Mouse (Mus musculus) stomach, embryonic 14.5 days (tissue): ENCODE results near the gene Trim27. TPM values are rescaled to one million over a fixed set of nuclear protein-coding genes. Genes with fewer than 3 reads are reported as not detected.

ENCODE experiments used
- ATAC-seq: fragments of 200-750 bp; cut with Nextera tagmentation; 2 replicates; pipeline ENCODE4 v1.8.0; 2017; ENCODE audit warnings: low read depth, moderate TSS enrichment; ENCODE audit not compliant: insufficient number of reproducible peaks, insufficient read depth, low FRiP score
- H3K27ac ChIP-seq: fragments of 300-500 bp; sonication (generic); 2 replicates; pipeline ENCODE4 v1.5.1; 2014; ENCODE audit warnings: mild to moderate bottlenecking, low read length, moderate library complexity, mixed read lengths
- H3K27me3 ChIP-seq: fragments of 300-500 bp; sonication (generic); 2 replicates; pipeline ENCODE4 v1.6.1; 2014; ENCODE audit warnings: low read length, control low read depth, mixed read lengths; ENCODE audit not compliant: control insufficient read depth, insufficient read depth
- H3K36me3 ChIP-seq: fragments of 300-500 bp; sonication (generic); 2 replicates; pipeline ENCODE4 v1.6.1; 2014; ENCODE audit warnings: mild to moderate bottlenecking, control low read depth, low read length, moderate library complexity, mixed read lengths; ENCODE audit not compliant: control insufficient read depth, insufficient read depth
- H3K4me1 ChIP-seq: fragments of 300-500 bp; sonication (generic); 2 replicates; pipeline ENCODE4 v1.6.1; 2014; ENCODE audit warnings: low read length, control low read depth, mixed read lengths; ENCODE audit not compliant: control insufficient read depth, insufficient read depth
- H3K4me2 ChIP-seq: fragments of 300-500 bp; sonication (generic); replicated peaks from 2 replicates; pipeline ENCODE4 v1.6.1; 2014; ENCODE audit warnings: low read depth, low read length, control low read depth
- H3K4me3 ChIP-seq: fragments of 300-500 bp; sonication (generic); 2 replicates; pipeline ENCODE4 v1.5.1; 2014; ENCODE audit warnings: low read depth, low read length, control low read depth
- H3K9ac ChIP-seq: fragments of 300-500 bp; sonication (generic); replicated peaks from 2 replicates; pipeline ENCODE4 v1.6.1; 2014; ENCODE audit warnings: low read depth, mild to moderate bottlenecking, control low read depth, low read length, moderate library complexity, mixed read lengths
- H3K9me3 ChIP-seq: fragments of 300-500 bp; sonication (generic); 2 replicates; pipeline ENCODE4 v1.6.1; 2016; ENCODE audit warnings: low read depth, low read length, control low read depth; ENCODE audit not compliant: control insufficient read depth
- WGBS: fragments of 180-500 bp; shearing (Covaris S2); extraction: QIAGEN DNeasy Blood & Tissue Kit; methylation state at CpG from one replicate; pipeline ENCODE4 v1.1.7; 2014; 5-methylcytosine and 5-hydroxymethylcytosine counted together
- polyA plus RNA-seq: library from polyadenylated mRNA; unstranded; fragments of >200 nt; fragmentation: Nextera tagmentation; extraction: Ambion mirVana; gene quantifications from 2 replicates; pipeline ENCODE4 v1.2.1, GENCODE M21; 2014

Trim27 gene
- polyA plus RNA-seq, 1 experiment from 2014 or later = 123 TPM

GRCm38 (mm10) chr13:21237161-21237560 lies 57.9 kb downstream of the Trim27 start:
- H3K36me3 ChIP-seq = no peaks in the 10 kb centered on the region
- no peaks in the 10 kb centered on the region for H3K9me3 ChIP-seq
- ATAC-seq = no peak
- WGBS = 73% methylated on average over 6 of the region's 6 CpGs
- no peak overlapping the region for H3K4me2 ChIP-seq
- no peak overlapping the region for H3K9ac ChIP-seq
- no peak overlapping the region for H3K27ac ChIP-seq
- H3K4me3 ChIP-seq = no peak overlapping the region
- no peaks in the 10 kb centered on the region for H3K4me1 ChIP-seq
- no peaks in the 10 kb centered on the region for H3K27me3 ChIP-seq

DNA sequence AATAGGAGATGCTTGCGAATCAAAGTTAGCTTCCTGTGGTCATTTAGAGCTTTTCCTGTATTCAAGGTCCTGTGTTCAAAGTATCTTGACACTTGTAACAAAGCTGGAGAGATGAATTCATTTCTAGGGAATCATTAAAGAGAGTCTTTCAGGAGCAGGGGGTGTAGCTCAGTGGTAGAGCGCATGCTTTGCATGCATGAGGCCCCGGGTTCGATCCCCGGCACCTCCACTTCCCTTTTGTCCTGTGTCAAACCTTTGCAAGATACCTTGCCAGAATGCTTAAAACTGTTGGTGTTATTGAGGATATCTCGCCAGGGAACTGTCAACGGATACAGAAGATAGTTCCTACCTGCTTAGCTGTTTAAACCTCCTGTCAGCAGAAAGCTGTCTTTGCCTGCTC lies 61.5 kb downstream of the Trim27 start:
- H3K27me3 ChIP-seq = no peaks in the 10 kb centered on the region
- no peak overlapping the region for H3K9ac ChIP-seq
- no peaks in the 10 kb centered on the region for H3K4me1 ChIP-seq
- no peak overlapping the region for H3K4me2 ChIP-seq
- 16% methylated on average over 7 of the region's 7 CpGs for WGBS
- H3K4me3 ChIP-seq = no peak overlapping the region
- no peaks in the 10 kb centered on the region for H3K9me3 ChIP-seq
- ATAC-seq = no peak
- H3K27ac ChIP-seq = no peak overlapping the region
- no peaks in the 10 kb centered on the region for H3K36me3 ChIP-seq

DNA sequence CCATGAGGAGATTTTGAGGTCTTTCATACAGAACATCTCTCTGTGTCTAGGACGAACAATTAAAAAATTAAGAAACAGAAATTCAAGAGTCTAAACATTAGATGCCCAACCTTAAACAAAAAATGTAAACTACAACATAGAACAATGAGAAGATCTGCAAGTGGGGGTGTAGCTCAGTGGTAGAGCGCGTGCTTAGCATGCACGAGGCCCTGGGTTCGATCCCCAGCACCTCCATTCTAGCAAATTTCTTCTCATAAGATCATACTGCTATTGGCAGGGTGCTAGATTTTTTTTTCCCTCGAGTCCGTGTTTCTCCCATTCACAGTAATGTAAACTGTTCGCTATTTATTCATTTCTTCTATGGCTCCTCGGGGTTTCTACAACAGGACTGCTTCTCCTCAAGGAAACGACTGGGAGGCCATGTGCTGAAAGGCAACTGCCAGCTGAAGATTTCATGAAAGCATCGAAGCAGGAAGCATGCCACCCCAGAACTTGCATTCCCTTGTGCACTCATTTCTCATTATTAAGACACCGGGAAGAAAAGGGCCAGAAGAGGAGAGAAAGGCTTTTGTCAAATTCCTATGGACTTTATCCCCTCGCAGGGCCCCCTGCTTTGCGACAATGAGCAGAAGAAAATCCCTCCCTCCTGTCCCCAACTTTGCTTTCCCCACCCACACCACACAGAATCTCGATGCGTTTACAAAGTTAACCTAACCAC lies 63.3 kb downstream of the Trim27 start:
- Histone ChIP-seq H3K27me3 (no peaks in the 10 kb centered on the region), H3K4me3 (peak overlapping the region; percentile 21), H3K36me3 (no peaks in the 10 kb centered on the region), H3K4me2 (peak overlapping the region; percentile 43), H3K27ac (no peak overlapping the region), H3K9ac (no peak overlapping the region), H3K4me1 (no peaks in the 10 kb centered on the region), H3K9me3 (no peaks in the 10 kb centered on the region)
- ATAC-seq = no peak
- WGBS = 8% methylated on average over 16 of the region's 16 CpGs

GRCm38 (mm10) chr13:21243196-21243595 lies 64.0 kb downstream of the Trim27 start:
- H3K9ac ChIP-seq = no peak overlapping the region
- 14% methylated on average over 13 of the region's 13 CpGs for whole genome bisulfite sequencing
- no peaks in the 10 kb centered on the region for H3K27me3 ChIP-seq
- no peaks in the 10 kb centered on the region for H3K36me3 ChIP-seq
- no peak for ATAC-seq
- peak overlapping the region; percentile 43 for H3K4me2 ChIP-seq
- no peak overlapping the region for H3K27ac ChIP-seq
- no peaks in the 10 kb centered on the region for H3K9me3 ChIP-seq
- H3K4me3 ChIP-seq = peak overlapping the region; percentile 21
- no peaks in the 10 kb centered on the region for H3K4me1 ChIP-seq

GRCm38 (mm10) chr13:21244089-21244488 lies 64.8 kb downstream of the Trim27 start:
- Histone ChIP-seq H3K9me3 (no peaks in the 10 kb centered on the region), H3K36me3 (no peaks in the 10 kb centered on the region), H3K4me3 (no peak overlapping the region), H3K9ac (no peak overlapping the region), H3K27me3 (no peaks in the 10 kb centered on the region), H3K27ac (no peak overlapping the region), H3K4me2 (no peak overlapping the region), H3K4me1 (no peaks in the 10 kb centered on the region)
- 83% methylated on average over 5 of the region's 5 CpGs for WGBS
- no peak for ATAC-seq

Other genes with a start within 250 kb of the Trim27 start
- gene Olfr1370, start 104.5 kb upstream of the Trim27 start, polyA plus RNA-seq = not detected in 2 replicates
- not detected in 2 replicates for gene Olfr1369-ps1, start 68.0 kb upstream of the Trim27 start, polyA plus RNA-seq
- not detected in 2 replicates for gene Olfr263, start 49.8 kb upstream of the Trim27 start, polyA plus RNA-seq
- not detected in 2 replicates for gene Olfr1368, start 33.6 kb upstream of the Trim27 start, polyA plus RNA-seq
- not detected in 2 replicates for gene Gpx5, start 113.3 kb downstream of the Trim27 start, polyA plus RNA-seq
- not detected in 2 replicates for gene Gpx6, start 132.7 kb downstream of the Trim27 start, polyA plus RNA-seq
- gene Olfr1367, start 167.5 kb downstream of the Trim27 start, polyA plus RNA-seq = not detected in 2 replicates
- 11.5 and 12.3 TPM in 2 replicates for gene Zscan12, start 183.4 kb downstream of the Trim27 start, polyA plus RNA-seq
- gene Zkscan3, start 223.3 kb downstream of the Trim27 start, polyA plus RNA-seq = 81.3 and 85.7 TPM in 2 replicates